Mouse (Mus musculus) adrenal gland (tissue): ENCODE data around the gene Rreb1.

Experiments used
- intact Hi-C: fragments of 180-260 bp; cut with DNase I; formaldehyde crosslinking; loops from one replicate; pipeline ENCODE4 v1.15.1; 2025

Gene Rreb1

DNA sequence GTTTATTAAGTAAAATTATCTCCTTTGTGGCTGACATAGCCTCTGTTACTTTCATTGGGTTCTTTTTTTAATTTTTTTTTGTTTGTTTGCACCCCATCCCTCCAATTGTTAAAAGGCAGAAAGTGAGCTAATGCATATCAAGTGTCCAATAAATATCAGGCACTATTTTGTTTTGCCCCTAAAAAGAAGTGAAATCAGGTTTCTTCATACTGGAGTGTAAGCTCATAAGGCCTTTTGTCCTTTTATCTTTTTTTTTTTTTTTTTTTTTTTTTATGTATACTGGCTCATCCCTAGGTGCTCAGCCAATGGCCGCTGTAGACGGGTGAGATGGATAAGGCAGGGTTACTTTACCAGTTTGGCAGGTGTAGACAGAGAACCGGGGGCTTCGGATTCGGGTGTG, 70.2 kb downstream of the Rreb1 start:
- intact Hi-C loops, result no loop called here

GRCm38 (mm10) chr13:37851617-37852016, 73.4 kb downstream of the Rreb1 start:
- intact Hi-C loops, result no loop called here

- intact Hi-C loops, result no loop called here
Measured at GRCm38 (mm10) chr13:37852850-37853249, 74.7 kb downstream of the Rreb1 start.

- intact Hi-C loops, result no loop called here
Measured at GRCm38 (mm10) chr13:37853441-37853840, 75.2 kb downstream of the Rreb1 start.

DNA sequence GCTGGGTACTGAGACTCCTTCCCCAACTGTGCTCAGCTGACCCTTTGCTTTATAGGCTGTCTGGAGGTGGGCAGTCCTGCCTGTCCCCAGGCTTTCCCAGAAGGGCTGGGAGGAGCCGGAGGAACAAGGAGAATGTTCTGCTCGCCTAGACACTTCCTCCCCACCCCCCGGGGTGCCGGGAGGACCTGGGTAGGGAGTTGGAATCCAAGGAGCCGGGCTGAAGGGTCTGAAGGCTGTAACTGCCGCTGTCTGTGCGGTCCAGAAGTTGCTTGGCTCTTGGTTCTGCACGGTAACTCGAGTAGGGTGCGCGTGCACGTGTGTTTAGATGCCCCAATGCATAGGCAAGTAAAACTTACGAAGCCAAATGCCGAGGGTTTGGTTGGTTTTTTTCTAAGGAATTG, 75.8 kb downstream of the Rreb1 start:
- intact Hi-C loops, result no loop called here

- intact Hi-C loops, result no loop called here
Measured at GRCm38 (mm10) chr13:37854455-37855220, 76.4 kb downstream of the Rreb1 start.

DNA sequence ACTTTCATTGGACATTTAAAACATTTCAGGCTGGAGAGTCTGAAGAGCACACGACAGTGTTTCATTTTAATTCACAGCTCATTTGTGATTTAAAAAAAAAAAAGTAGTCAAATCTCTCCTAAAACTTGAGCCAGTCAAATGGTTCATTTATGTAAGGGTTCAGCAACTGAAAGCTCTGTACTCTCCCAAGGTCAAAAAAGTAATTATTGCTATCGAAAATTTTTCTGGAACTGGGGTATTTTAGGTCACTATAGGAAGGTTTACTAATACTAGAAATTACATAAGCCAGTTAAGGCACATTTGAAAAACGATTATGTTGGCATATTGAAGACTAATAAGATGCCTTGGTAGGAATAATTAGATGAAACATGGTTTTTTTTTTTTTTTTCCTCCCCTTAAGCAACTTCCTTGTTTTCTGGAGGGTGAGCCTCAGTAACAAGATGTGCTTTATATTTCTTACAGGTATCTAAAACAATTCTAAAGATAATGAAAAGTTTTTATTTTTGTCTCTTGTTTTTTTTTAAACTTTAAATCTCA, 77.1 kb downstream of the Rreb1 start:
- intact Hi-C loops, result no loop called here

- intact Hi-C loops, result no loop called here
Measured at GRCm38 (mm10) chr13:37855765-37856164, 77.6 kb downstream of the Rreb1 start.

DNA sequence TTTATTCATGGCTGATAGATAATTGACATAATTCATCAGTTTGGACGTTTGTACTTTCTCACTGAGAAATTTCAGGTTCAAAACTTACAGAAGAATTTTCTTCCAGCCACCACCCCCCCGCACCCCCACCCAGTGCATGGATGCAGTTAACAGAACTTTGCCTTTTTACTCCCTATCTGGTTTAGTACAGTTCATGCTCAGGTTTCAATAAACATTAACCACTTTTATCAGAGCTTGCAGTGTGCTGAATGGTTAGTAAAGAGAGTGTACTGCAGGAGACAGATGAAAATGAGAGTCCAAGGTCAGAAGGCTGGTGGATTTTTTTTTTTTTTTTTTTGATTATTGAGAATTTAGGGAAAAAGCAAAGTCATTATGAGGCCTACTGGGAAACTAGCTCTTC, 78.3 kb downstream of the Rreb1 start:
- intact Hi-C loops, result no loop called here

- intact Hi-C loops, result no loop called here
Measured at GRCm38 (mm10) chr13:37857284-37858065, 79.3 kb downstream of the Rreb1 start.

DNA sequence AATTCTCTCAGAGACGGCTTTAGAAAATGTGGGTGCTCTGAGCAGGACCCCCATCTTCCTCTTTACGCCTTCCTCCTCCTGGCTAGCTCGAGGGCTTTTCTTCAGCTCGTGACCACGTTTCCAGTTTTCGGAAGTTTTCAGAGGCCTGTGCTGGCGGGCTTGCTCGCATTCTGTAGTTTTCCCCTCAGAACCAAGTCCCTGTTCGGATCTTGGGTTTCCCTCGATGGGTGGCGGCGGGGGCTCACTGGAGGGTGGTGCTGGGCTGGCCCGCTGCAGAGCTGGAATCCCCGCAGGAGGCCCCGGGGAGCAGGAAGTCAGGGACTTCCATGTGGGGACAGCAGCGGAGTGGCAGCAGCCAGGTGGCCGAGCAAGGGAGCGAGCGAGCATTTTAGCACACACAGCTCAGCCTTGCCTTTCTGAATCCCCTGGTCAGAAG, 79.9 kb downstream of the Rreb1 start:
- intact Hi-C loops, result no loop called here

DNA sequence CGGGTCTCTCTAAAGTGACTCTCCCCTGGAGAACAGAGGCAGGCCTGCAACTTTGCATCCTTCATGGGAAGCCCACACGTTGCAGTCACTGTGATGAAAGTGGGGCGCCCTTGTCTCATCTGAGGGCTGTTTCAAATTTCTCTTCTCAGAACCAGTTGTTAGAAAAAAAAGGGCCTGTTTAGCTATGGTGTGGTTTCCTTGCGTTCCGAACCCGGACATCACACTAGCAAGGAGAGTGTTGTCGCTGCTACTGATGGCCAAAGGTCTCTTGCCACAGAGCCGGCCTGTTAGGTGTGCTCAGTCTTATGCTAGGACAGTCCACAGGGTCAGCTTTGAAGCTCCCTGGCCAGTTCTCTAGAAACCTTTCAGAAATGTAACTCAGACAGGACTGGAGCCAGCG, 80.3 kb downstream of the Rreb1 start:
- intact Hi-C loops, result no loop called here

- intact Hi-C loops, result no loop called here
Measured at GRCm38 (mm10) chr13:37859782-37860181, 81.6 kb downstream of the Rreb1 start.

DNA sequence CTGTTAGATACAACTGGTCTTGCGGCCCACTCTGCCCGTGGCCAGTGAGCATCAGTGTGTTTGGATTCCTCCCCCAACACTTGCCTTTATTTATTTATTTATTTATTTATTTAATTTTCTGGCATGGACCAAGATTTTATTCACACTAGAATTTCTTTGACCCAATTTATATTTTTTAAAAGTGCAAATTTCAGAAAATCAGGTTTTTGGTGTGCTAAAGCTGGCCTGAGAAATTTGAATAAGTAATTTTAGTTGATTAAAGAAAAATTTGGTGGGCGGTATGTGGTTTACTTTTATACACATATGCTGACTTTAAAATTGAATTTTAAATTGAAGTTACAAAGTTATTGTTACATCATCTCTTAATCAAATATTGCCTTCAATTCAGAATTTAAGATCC, 82.0 kb downstream of the Rreb1 start:
- intact Hi-C loops, result no loop called here

GRCm38 (mm10) chr13:37860789-37861188, 82.6 kb downstream of the Rreb1 start:
- intact Hi-C loops, result no loop called here

DNA sequence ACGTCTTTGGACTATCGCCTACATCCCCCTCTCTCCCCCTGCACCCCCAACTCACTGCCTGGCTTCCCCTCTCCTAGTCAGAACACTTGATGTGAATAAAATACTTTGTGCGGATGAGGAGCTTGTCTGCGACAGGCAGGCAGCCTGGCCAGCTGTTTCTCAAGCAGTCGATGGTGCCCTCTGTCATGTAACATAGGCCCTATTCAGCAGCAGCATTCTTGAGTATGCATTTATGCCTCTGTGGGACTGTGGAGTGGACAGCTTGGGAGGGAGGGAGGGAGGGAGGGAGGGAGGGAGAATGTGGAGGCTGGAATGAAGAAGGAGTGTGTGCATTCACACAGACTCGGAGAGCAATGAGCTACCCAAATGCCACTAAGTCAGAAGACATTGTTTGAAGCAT, 84.3 kb downstream of the Rreb1 start:
- intact Hi-C loops, result no loop called here

DNA sequence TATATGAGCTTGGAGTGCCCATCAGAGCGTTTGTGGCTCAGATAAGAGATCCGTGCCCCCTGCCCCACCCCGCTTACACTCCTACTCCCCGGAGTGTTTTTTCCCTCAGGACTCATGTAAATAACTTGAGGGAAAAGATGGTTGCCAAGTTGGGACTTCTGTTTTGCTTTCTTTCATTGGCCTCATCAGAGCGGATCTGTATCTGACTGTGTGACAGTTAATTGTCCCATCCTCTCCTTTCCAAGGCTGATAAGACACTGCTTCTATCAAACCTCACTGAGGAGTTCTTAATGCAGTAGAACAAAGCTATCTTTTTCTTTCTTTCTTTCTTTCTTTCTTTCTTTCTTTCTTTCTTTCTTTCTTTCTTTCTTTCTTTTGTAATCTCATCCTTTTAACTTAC, 85.4 kb downstream of the Rreb1 start:
- intact Hi-C loops, result no loop called here

DNA sequence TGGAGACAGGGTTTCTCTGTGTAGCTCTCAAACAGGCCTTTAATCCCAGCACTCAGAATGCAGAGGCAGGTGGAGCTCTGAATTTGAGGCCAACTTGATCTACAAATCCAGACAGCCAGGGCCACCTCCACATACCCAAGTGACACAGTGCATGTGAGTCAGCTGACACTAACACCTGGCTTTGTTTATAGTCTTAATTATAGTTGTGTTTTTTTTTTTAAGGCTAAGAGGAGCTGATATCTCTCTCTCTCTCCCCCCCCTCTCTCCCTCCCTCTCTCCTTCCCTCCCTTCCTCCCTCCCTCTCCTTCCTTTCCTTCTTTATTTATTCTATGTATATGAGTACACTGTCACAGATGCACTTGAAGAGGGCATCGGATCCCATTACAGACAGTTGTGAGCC, 86.5 kb downstream of the Rreb1 start:
- intact Hi-C loops, result no loop called here

DNA sequence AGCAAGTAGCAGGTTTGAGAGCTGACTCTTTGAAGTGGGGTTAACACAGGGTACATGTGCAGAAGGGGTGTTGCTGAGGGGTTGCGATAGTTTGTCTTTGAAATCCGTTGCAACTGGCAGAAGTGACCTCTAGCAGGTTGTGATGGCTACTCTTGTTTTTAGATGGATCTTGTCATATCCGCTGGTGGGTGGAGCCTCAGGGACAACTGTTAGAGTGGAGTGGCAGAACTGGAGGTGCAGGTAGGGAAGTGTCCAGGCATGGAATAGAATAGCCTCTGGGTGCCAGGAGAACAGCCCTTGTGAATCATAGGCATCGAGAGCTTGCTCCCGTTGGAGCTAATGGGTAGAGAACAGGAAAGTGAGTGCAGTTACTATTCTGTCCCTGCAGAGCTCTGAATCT, 88.1 kb downstream of the Rreb1 start:
- intact Hi-C loops, result no loop called here

GRCm38 (mm10) chr13:37866846-37867245, 88.6 kb downstream of the Rreb1 start:
- intact Hi-C loops, result no loop called here

- intact Hi-C loops, result no loop called here
Measured at GRCm38 (mm10) chr13:37870118-37870908, 92.1 kb downstream of the Rreb1 start.
